Mouse (Mus musculus) heart, postnatal 0 days (tissue): Measurements from ENCODE around the gene Grb10.

Source experiments
- CTCF ChIP-seq: IDR thresholded peaks from 2 replicates; pipeline ENCODE4 v1.5.1; 2016; ENCODE audit warnings: antibody characterized with exemption, control low read depth, low read depth
- EP300 ChIP-seq: IDR thresholded peaks from 2 replicates; pipeline ENCODE4 v1.6.1; 2016; ENCODE audit warnings: antibody characterized with exemption, low read depth

GRCm38 (mm10) chr11:11964729-11965128 lies 73.8 kb downstream of the Grb10 start:
- no peak for TF ChIP-seq CTCF
- TF ChIP-seq EP300, result no peak
